Mouse (Mus musculus) CD8-positive naive resting alpha-beta T cell, adult 2 months (primary cell): ENCODE results near the gene Rap1a.
A peak's percentile ranks its signal among the peaks of the same experiment; 100 is the strongest.

Experiments used
- DNase-seq, 2 experiments: peaks; one replicate each; pipeline ENCODE4 v3.0.0; 2022; ENCODE audit warnings: low read depth in 2 of 2, low spot score in 2 of 2

Rap1a gene

DNA sequence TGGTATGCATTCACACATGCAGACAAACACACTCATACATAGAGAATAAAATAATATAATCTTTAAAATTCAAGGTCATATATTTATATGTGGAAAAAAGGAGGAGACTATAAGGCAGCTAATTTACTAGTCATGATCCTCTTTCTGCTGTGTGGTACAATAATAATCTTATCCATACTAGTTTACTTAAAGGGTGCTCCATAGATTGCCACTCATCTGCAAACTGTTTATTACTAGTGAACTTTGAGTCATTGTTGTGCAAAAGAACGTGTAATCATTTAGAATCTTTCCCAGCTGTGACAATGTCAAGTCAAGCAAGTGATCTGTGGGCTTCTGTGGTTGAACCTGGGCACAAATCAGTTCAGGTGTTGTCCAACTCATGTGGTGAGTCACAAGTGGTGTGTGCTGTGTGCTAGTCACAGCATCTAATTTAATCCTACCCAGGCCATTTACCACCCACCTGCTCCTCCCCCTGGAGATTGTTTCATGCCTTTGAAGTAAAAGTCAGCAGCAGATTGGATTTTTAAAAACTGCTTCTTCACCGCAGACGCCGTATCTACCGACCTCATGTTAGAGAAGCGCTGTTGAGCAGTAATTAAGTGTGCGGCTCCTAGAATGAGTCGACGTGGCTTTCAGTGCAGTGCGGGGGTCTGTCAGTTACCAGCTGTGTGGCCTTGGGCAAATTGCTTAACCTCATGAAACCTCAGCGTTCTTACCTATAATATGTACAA is 5.5 kb upstream of the Rap1a start:
- no peak for DNase-seq

DNA sequence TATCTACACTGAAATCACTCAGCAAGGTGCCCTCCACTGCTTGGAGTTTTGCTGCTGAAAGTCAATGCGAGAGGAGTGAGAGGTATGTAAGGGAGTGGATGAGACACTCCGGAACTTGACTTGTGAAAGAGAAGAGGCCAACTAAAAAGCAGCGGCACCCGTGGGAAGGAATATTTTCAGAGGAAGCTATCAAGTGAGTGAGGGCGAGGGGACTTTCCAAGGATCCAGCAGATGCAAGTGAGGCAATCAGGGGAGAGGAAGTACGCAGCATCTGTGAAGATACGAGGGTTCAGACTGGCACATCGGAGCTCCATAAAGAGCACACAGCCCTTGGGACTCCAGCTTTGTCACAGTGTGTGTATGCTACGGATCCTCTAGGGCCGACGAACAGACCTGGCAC is 2.5 kb upstream of the Rap1a start:
- no peak for DNase-seq

- peak; percentile 25 to 27 for DNase-seq
Observed at GRCm38 (mm10) chr3:105800675-105801190, 403 bp downstream of the Rap1a start.

DNA sequence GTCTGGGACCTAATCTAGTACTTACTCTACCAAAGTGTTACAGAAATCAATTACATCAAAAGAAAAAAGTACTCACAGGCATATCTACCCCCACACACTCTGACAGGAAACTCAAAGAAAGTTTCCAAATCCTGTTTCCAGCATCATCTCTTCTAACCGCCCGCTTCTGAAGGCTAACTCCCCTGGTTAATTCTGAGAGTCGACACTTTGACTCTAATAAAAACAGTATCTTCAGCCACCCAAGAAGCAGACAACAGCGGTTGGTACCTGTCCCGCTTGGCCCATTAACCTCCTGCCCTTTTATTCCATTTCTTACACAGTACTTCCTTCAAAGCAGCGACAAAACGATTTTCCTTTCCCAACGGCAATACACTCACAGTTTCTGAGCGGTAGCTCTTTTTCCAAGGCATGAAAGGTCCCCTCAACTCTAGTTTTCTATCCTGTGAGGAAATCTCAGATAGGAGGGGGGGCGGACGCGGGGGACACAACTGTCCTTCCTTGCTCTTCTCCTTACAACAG is 921 bp downstream of the Rap1a start:
- peak in 1 of 2 experiments; percentile 36 for DNase-seq

GRCm38 (mm10) chr3:105799375-105799774 is 1.8 kb downstream of the Rap1a start:
- DNase-seq: no peak

GRCm38 (mm10) chr3:105798770-105799169 is 2.4 kb downstream of the Rap1a start:
- no peak for DNase-seq

DNA sequence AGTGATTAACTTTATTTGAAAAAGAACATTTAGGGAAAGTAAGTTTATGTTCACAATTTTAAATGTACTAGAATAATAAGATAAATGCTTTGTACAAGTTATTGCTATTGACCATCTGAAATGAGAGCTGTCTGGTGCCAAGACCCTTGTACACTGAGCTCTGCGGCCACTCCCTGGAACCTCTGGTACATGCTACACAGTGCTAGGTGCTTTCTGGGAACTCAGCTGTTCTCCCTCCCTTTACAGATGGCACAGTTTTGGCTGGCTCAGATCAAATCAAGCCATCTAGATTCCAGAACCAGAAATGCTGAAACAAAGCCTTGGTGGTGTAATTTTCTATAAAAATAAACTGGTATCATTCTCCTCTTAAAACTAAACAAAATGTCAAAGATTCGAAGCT is 3.7 kb downstream of the Rap1a start:
- no peak for DNase-seq

DNA sequence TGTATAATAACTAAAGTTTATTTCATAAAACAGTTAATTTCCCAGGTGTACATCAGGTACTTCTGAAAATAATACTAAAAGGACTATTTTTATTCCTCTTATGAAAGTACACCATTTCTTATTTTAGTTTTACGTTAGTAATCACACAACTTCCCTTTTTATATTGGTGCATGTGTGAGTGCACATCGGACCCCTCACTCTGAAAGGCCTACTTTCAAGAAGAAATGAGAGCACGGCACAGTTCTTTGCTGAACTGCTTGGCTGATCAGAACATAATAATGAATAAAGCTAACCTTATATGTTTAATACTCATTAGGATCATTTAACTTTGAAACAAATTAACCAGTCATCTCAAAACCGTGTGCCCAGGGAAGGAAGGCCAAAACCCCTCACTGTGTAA is 4.4 kb downstream of the Rap1a start:
- DNase-seq: no peak

GRCm38 (mm10) chr3:105794309-105794708 is 6.8 kb downstream of the Rap1a start:
- no peak for DNase-seq

DNA sequence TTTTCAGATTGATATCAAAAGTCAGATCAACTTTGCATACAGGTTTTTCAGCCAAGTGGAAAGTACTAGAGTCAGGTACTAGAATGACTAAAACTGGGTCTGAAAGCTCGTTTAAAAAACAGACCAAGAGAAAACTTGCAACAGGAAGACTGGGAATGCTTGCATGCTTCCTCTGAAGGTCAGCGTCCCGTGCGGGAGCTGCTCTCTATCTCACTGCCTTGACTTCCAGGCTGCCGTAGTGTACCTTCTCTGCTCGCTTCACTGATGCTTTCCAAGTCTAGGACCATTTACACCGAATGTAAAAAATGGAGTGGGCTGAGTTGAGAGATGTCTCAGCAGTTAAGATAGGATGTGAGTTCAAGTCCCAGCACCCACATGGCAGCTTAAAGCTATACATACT is 8.8 kb downstream of the Rap1a start:
- no peak for DNase-seq

DNA sequence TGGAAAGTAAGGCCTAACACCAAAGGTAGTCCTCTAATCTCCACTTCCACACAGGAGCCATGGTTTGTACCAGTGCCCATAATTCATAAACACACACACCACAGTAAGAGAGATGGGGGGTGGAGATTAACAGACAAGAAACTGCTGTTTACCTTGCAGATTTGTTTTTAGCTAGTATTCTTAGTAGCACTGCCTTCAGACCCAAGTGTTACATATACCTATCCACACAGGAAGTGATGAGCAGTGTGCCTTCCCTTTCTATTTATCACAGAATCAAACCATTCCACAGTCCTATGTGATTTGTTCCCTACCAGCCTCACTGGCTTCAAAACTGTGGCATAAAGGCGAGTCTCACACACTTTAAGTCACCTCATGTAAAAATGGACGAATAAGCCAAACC is 10.0 kb downstream of the Rap1a start:
- DNase-seq: no peak

- DNase-seq: no peak
Observed at GRCm38 (mm10) chr3:105790338-105790737, 10.8 kb downstream of the Rap1a start.

- DNase-seq: no peak
Observed at GRCm38 (mm10) chr3:105789776-105790175, 11.4 kb downstream of the Rap1a start.

DNA sequence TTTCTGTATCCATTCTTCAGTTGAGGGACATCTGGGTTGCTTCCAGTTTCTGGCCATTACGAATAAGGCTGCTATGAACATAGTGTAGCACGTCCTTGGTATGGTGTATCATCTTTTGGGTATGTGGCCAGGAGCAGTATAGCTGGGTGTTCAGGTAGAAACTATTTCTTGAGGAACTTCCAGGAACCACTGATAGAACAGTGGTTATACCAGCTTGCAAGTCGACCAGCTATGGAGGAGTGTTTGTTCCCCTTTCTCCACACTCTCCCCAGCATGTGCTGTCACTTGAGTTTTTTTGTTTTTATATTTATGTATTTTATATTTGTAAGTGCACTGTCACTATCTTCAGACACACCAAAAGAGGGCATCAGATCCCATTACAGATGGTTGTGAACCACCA is 13.8 kb downstream of the Rap1a start:
- DNase-seq: no peak

DNA sequence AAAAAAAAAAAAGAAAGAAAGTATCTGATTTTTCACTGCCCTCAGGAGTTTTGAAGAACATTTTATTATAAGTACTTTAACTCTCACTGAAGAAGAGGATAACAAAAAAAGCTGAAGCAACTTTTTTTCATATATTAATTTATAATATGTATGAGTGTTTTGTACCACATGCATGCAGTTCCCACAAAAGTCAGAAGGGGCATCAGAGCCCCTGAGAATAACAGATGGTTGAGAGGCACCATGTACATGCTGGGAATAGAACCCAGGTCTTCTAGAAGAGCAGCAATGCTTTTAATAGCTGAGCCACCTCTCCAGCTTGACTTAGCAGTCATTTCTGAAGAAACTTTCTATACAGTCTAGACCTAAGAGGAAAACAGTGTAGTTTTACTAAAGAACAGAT is 15.3 kb downstream of the Rap1a start:
- DNase-seq: no peak

DNA sequence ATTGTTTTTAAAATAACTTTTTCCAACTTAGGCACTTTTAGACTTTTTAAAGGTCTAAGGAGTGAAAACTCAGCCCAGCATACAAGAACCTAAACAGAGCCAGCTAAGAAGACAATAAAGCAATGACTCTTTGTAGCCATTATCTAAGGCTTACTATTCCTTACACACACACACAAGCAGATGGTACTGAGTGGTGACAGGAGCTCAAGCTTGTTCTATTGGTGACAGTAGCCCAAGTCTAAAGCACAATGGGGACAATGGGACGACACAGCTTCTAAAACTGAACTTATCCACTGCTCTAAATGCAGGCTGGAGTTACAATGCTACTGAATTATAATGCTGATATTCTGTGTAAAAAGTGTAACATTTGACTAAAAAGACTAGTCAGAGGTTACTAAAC is 17.3 kb downstream of the Rap1a start:
- no peak for DNase-seq

- no peak for DNase-seq
Observed at GRCm38 (mm10) chr3:105782406-105782805, 18.7 kb downstream of the Rap1a start.

DNA sequence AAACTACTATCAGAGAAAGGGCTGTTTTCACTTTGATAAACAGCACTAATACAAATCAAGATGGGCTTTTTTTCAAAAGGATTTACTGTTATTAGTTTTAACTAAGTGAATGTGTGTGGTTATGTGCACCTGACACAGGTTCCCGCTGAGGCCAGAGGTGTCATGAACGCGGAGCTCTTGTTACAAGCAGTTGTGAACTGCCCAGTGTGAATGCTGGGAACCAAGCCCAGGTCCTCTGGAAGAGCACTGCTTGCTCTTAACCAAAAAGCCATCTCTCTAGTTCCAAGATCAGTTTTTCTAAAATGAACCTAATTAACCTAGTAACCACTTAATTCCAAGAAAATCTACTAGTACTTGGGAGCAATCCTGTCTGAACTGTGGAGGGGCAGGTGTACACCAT is 23.1 kb downstream of the Rap1a start:
- no peak for DNase-seq

DNA sequence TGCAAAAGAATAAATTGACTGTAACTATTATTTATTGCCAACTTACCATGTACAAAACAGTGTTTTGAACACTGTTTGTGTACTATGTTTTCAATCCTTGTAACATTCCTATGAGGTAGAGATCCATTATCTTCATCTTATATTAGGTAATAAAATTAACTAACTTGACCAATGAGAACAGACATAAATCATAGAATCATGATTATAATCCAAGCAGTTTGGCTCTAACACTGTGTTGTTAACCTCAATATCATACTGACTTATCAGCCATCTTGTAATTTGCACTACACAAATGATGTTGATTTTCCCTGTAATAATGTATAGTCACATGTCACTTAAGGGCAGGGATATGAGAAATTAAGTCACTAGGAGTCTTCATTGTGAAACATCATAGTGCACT is 26.6 kb downstream of the Rap1a start:
- DNase-seq: no peak

DNA sequence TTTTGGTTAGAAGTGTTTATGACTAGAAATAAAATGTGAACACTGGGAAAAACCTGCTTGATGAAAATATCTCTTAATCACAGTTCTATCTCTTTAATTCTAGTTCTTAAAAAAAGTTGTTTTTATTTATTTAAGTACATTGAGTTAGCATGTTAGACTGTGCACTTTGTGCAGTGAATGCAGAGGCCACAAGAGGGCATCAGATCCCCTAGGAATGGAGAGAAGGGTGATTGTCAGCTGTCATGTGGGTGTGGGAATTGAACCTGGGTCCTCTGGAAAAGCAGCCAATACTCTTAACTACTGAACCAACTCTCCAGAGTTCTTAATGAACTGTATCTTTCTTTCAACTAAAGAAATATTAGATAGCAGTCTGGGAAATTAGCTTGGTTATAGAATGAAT is 29.6 kb downstream of the Rap1a start:
- DNase-seq: peak; percentile 32 to 51

DNA sequence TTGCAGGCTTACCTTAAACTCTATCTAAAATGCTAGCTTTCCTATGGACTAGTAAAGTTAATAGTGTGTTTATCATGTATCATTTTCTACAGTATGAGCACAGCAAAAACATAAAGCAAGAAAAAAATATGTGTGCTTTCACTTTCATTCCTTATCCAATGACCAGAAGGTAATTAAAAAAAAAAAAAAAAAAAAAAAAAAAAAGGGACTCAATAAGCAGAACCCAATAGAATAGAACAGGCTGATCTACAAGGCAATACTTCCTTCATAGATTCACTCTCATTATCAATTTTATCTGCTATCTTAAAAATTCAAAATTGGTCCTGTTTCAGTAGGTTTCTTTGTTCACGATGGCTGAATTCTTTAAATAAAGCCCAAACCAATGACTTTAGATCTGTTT is 30.3 kb downstream of the Rap1a start:
- no peak for DNase-seq

DNA sequence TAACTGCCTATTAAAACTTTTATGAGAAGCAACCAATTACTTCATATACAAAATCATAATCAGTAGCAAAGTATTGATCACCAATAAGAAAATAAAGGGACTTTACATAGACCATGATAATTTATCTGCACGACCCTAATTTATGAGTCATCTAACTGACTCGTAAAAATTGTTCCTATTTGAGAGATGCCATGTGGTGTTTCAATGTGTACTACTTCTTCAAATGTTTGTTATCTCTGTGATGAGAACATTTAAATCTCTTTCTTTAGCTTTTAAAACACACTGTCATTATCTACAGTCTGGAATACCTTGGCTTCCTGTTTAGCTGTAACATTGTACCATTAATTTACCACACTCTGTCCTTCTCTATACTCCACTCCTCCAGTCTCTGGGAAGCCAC is 31.8 kb downstream of the Rap1a start:
- DNase-seq: no peak

DNA sequence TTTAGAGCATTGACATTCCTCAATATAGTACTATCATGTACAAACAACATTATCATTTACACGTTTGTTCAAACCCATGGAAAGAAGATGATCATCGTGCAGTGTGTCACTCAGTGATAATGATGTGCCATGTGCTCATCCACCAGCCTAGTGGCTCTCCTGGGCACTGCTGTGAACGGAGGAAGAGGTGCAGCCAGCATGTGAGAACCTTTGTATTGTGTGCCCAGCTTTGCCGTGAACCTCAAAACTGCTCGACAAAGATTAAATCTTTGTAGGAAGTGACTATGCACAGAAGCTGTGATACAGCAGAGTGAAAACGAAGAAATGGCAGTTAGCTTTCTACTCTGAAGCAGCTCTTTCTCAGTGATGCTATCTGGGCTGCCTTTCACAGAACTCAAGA is 32.6 kb downstream of the Rap1a start:
- peak; percentile 19 to 35 for DNase-seq
